In the genomic region with DNA sequence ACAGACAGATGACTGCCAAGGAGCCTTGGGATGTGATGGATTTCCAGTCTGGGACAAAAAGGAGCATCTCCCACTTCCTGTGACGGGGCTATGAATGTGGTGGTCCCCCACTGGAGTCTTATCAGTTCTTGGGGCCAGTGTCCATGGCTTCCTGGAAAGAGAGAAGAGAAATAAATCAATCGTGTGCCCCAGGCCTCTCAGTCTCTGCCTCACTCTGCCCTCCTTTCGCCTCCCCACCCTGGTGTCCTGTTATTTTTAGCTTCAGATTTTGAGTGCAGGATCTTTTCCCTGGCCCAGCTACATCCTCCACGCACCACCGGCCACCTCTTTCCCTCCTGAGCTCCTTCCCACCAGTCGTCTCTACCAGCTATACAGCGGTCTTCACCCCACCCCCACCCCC, we compare ENCODE assay signal across 12 mouse cellular contexts. TPM values are rescaled to one million over a fixed set of nuclear protein-coding genes. Genes with fewer than 3 reads are reported as not detected.
DNase-seq lines count a peak whose midpoint lies in the region; ATAC-seq and TF ChIP-seq lines count a peak whose summit lies in the region.
"Had no signal": no experiment of that assay in that cellular context is flagged by ENCODE, and none has a peak within 500 bp of the region (broad histone marks: within the 10 kb centered on the region; RNA-seq: fewer than 3 reads in every experiment).

No protein-coding gene starts in this region.

- 71% methylated on average over 7 of the region's 7 CpGs for WGBS in forebrain, embryonic 12.5 days
- WGBS in limb, embryonic 14.5 days = 67% methylated on average over 7 of the region's 7 CpGs

- ATAC-seq in forebrain, embryonic 12.5 days (ENCODE audit: low FRiP score) = no peak
- ATAC-seq in limb, embryonic 14.5 days (ENCODE audit: low FRiP score, low read depth) = no peak

- H3K9me3 ChIP-seq in forebrain, embryonic 12.5 days = no peaks in the 10 kb centered on the region
- no peaks in the 10 kb centered on the region for H3K9me3 ChIP-seq in limb, embryonic 14.5 days (ENCODE audit: control insufficient read depth, low read length)
- H3K9me3 ChIP-seq: liver, embryonic 15.5 days had no signal

- no peak for TF ChIP-seq POLR2A in limb, embryonic 14.5 days (IDR thresholded peaks at IDR 0.05; ENCODE audit: borderline replicate concordance, extremely low read depth, insufficient read depth, insufficient read length)

- peaks cover 24% of the 10 kb centered on the region for H3K4me1 ChIP-seq in forebrain, embryonic 12.5 days
- peaks cover 12% of the 10 kb centered on the region; the same call in 1 of the 2 replicates for H3K4me1 ChIP-seq in limb, embryonic 14.5 days (ENCODE audit: control insufficient read depth, insufficient read depth, low read length)

- peak overlapping the region; percentile 78 for H3K4me3 ChIP-seq in gastrocnemius, adult 2 months
- peak overlapping the region; percentile 40 for H3K4me3 ChIP-seq in forebrain, embryonic 12.5 days (replicated peaks)
- H3K4me3 ChIP-seq in limb, embryonic 14.5 days (replicated peaks; ENCODE audit: low read length) = peak overlapping the region; percentile 57

- H3K4me2 ChIP-seq in forebrain, embryonic 12.5 days = peak overlapping the region; percentile 65
- peak overlapping the region; percentile 91 for H3K4me2 ChIP-seq in limb, embryonic 14.5 days (replicated peaks; ENCODE audit: low read depth, low read length, severe bottlenecking)

- intact Hi-C loops in gastrocnemius, adult 2 months (cut with DNase I) = no loop called here

- no peak overlapping the region; the same call in 1 of the 2 replicates for H3K27ac ChIP-seq in gastrocnemius, adult 2 months
- H3K27ac ChIP-seq in forebrain, embryonic 12.5 days = no peak overlapping the region
- no peak overlapping the region for H3K27ac ChIP-seq in limb, embryonic 14.5 days (replicated peaks; ENCODE audit: low read depth, low read length)
- H3K27ac ChIP-seq: liver, embryonic 15.5 days had no signal

- H3K9ac ChIP-seq in forebrain, embryonic 12.5 days = peak overlapping the region; percentile 62
- peak overlapping the region; percentile 68; the same call in 1 of the 2 replicates for H3K9ac ChIP-seq in limb, embryonic 14.5 days (ENCODE audit: low read depth, low read length, severe bottlenecking)
- H3K9ac ChIP-seq: liver, embryonic 15.5 days had no signal

- no peaks in the 10 kb centered on the region for H3K36me3 ChIP-seq in forebrain, embryonic 12.5 days (replicated peaks)
- no peaks in the 10 kb centered on the region for H3K36me3 ChIP-seq in limb, embryonic 14.5 days (ENCODE audit: control insufficient read depth, insufficient read depth, low read length)
- H3K36me3 ChIP-seq: liver, embryonic 15.5 days had no signal

- TF ChIP-seq CTCF in gastrocnemius, adult 2 months (IDR thresholded peaks at IDR 0.05) = no peak

- no peak for DNase-seq in gastrocnemius, adult 2 months
- no peak for DNase-seq in gastrocnemius, postnatal 10 days
- DNase-seq in A20 (ENCODE audit: low read depth, low spot score) = peak; percentile 26
- DNase-seq in limb, embryonic 14.5 days (ENCODE audit: low spot score) = no peak
- no peak for DNase-seq in right cerebral cortex, postnatal 4 days
- DNase-seq in ovary, postnatal 36 days (ENCODE audit: low spot score) = no peak
- no peak for DNase-seq in gastrocnemius, postnatal 25 days

- H3K27me3 ChIP-seq in forebrain, embryonic 12.5 days = peaks cover 38% of the 10 kb centered on the region
- peaks cover 8% of the 10 kb centered on the region; the same call in 1 of the 2 replicates for H3K27me3 ChIP-seq in limb, embryonic 14.5 days (ENCODE audit: control insufficient read depth, insufficient read depth, low read length)

RNA-seq across cellular contexts. Expression of a gene that starts 0.5 kb away (rescaled TPM):
- total RNA-seq in gastrocnemius, adult 2 months (2021) = 1 to 10 TPM; 1.2 to 2.0 TPM
- 1 to 10 TPM; 2.9 to 6.5 TPM for total RNA-seq in gastrocnemius, postnatal 10 days (2021)
- polyA plus RNA-seq in forebrain, embryonic 12.5 days (2016; fragmentation: Nextera tagmentation; extraction: Ambion mirVana) = 10.5 and 10.6 TPM in 2 replicates
- polyA plus RNA-seq in limb, embryonic 14.5 days (2012; rRNA removed) = 21.7 and 25.3 TPM in 2 replicates
- 6.0 and 10.2 TPM in 2 replicates for polyA plus RNA-seq in limb, embryonic 14.5 days (2014; fragmentation: Nextera tagmentation; extraction: Ambion mirVana)
- total RNA-seq in gastrocnemius, postnatal 25 days (2021) = 1 to 10 TPM; 2.1 to 3.0 TPM

RNA-seq across cellular contexts. Expression of a gene that starts 9.5 kb away (rescaled TPM):
- total RNA-seq in gastrocnemius, adult 2 months (2021) = under 1 TPM in 1 of 2 experiments, not detected in 1; 0.48 TPM
- not detected for total RNA-seq in gastrocnemius, postnatal 10 days (2021)
- 3.3 and 4.0 TPM in 2 replicates for polyA plus RNA-seq in forebrain, embryonic 12.5 days (2016; fragmentation: Nextera tagmentation; extraction: Ambion mirVana)
- 1.1 TPM in 2 replicates for polyA plus RNA-seq in limb, embryonic 14.5 days (2012; rRNA removed)
- 0.88 and 1.2 TPM in 2 replicates for polyA plus RNA-seq in limb, embryonic 14.5 days (2014; fragmentation: Nextera tagmentation; extraction: Ambion mirVana)
- total RNA-seq in gastrocnemius, postnatal 25 days (2021) = under 1 TPM in 1 of 2 experiments, not detected in 1; 0.18 TPM
- total RNA-seq: gastrocnemius, postnatal 4 days had no signal
- polyA plus RNA-seq: liver, embryonic 15.5 days had no signal

RNA-seq across cellular contexts. Expression of a gene that starts 13.7 kb away (rescaled TPM):
- total RNA-seq in gastrocnemius, adult 2 months (2021) = 10 to 100 TPM; 46.4 to 47.9 TPM
- total RNA-seq in gastrocnemius, postnatal 10 days (2021) = 10 to 100 TPM; 37.6 to 46.7 TPM
- polyA plus RNA-seq in forebrain, embryonic 12.5 days (2016; fragmentation: Nextera tagmentation; extraction: Ambion mirVana) = 17.6 and 19.2 TPM in 2 replicates
- polyA plus RNA-seq in limb, embryonic 14.5 days (2012; rRNA removed) = 102 and 141 TPM in 2 replicates
- 14.6 and 19.4 TPM in 2 replicates for polyA plus RNA-seq in limb, embryonic 14.5 days (2014; fragmentation: Nextera tagmentation; extraction: Ambion mirVana)
- 10 to 100 TPM; 31.8 to 32.4 TPM for total RNA-seq in gastrocnemius, postnatal 25 days (2021)

RNA-seq across cellular contexts. Expression of a gene that starts 14.2 kb away (rescaled TPM):
- not detected for total RNA-seq in gastrocnemius, adult 2 months (2021)
- not detected for total RNA-seq in gastrocnemius, postnatal 10 days (2021)
- polyA plus RNA-seq in forebrain, embryonic 12.5 days (2016; fragmentation: Nextera tagmentation; extraction: Ambion mirVana) = not detected in 2 replicates
- not detected in 2 replicates for polyA plus RNA-seq in limb, embryonic 14.5 days (2012; rRNA removed)
- not detected in 2 replicates for polyA plus RNA-seq in limb, embryonic 14.5 days (2014; fragmentation: Nextera tagmentation; extraction: Ambion mirVana)
- 1 to 10 TPM in 1 of 2 experiments, not detected in 1; 2.2 TPM for total RNA-seq in gastrocnemius, postnatal 25 days (2021)
- polyA plus RNA-seq: brain, embryonic 14.5 days; liver, embryonic 15.5 days; small intestine, adult 2 months had no signal

RNA-seq across cellular contexts. Expression of a gene that starts 28.8 kb away (rescaled TPM):
- total RNA-seq in gastrocnemius, adult 2 months (2021) = 100 to 1,000 TPM; 145 to 182 TPM
- 100 to 1,000 TPM; 213 to 226 TPM for total RNA-seq in gastrocnemius, postnatal 10 days (2021)
- polyA plus RNA-seq in forebrain, embryonic 12.5 days (2016; fragmentation: Nextera tagmentation; extraction: Ambion mirVana) = 550 and 568 TPM in 2 replicates
- 285 and 290 TPM in 2 replicates for polyA plus RNA-seq in limb, embryonic 14.5 days (2012; rRNA removed)
- polyA plus RNA-seq in limb, embryonic 14.5 days (2014; fragmentation: Nextera tagmentation; extraction: Ambion mirVana) = 438 and 458 TPM in 2 replicates
- total RNA-seq in gastrocnemius, postnatal 25 days (2021) = 100 to 1,000 TPM; 163 to 167 TPM
